Mouse (Mus musculus): ENCODE results near the gene L3mbtl4. TPM values are rescaled to one million over a fixed set of nuclear protein-coding genes. Genes with fewer than 3 reads are reported as not detected.

The L3mbtl4 gene
- polyA plus RNA-seq (2015; fragmentation: Nextera tagmentation; extraction: Ambion mirVana) = 0.12 and 0.25 TPM in 2 replicates

GRCm38 (mm10) chr17:68273527-68273926 is at the start of gene L3mbtl4:
Gene L3mbtl4, plus strand, starts transcription at chr17:68273797.
- peak within 1 kb of the TSS; percentile 49 for H3K4me3 ChIP-seq
- H3K27ac ChIP-seq = no peak within 1 kb of the TSS
- peaks cover 8% of the 10 kb centered on the region for H3K4me1 ChIP-seq
- H3K27me3 ChIP-seq = peaks cover 56% of the 10 kb centered on the region
- peak within 1 kb of the TSS; percentile 99 for H3K4me2 ChIP-seq
- no peaks in the 10 kb centered on the region for H3K9me3 ChIP-seq
- no peaks in the 10 kb centered on the region for H3K36me3 ChIP-seq
- peak within 1 kb of the TSS; percentile 46 for H3K9ac ChIP-seq
- WGBS = 1% methylated on average over 29 of the region's 29 CpGs
- ATAC-seq (ENCODE audit: insufficient number of reproducible peaks, insufficient read depth, low FRiP score, low TSS enrichment, low read depth) = peak; percentile 62; the same call in 1 of the 2 replicates

GRCm38 (mm10) chr17:68230484-68230883 is 43.1 kb upstream of the L3mbtl4 start:
- H3K27ac ChIP-seq = no peak overlapping the region
- no peaks in the 10 kb centered on the region for H3K27me3 ChIP-seq
- 63% methylated on average over 4 of the region's 4 CpGs for WGBS
- H3K9me3 ChIP-seq = no peaks in the 10 kb centered on the region
- H3K36me3 ChIP-seq = no peaks in the 10 kb centered on the region
- no peak overlapping the region for H3K4me3 ChIP-seq
- H3K4me1 ChIP-seq = no peaks in the 10 kb centered on the region
- ATAC-seq (ENCODE audit: insufficient number of reproducible peaks, insufficient read depth, low FRiP score, low TSS enrichment, low read depth) = no peak
- H3K4me2 ChIP-seq = no peak overlapping the region
- no peak overlapping the region for H3K9ac ChIP-seq

DNA sequence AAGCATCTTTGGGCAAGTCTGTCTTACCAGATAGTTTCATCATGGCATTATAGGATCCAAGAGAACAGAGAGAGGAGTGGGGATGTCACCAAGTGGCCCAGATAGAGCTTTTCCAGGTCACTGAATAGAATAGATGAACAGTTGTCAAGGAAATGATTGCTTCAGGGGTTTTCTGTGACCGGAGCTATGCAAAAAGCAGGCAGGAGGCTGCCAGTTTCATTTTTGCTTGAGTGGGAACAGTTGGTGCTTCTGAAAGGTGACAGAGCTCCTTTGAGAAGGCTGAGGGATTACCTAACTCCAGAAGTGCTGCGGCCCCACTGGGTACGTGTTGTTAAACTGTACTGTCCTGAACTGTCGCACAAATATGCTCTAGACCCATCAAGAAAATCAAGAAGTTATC is 38.2 kb upstream of the L3mbtl4 start:
- Histone ChIP-seq H3K4me2 (no peak overlapping the region), H3K4me1 (no peaks in the 10 kb centered on the region), H3K9ac (no peak overlapping the region), H3K4me3 (no peak overlapping the region), H3K36me3 (no peaks in the 10 kb centered on the region), H3K9me3 (no peaks in the 10 kb centered on the region), H3K27ac (no peak overlapping the region), H3K27me3 (no peaks in the 10 kb centered on the region)
- no peak for ATAC-seq (ENCODE audit: insufficient number of reproducible peaks, insufficient read depth, low FRiP score, low TSS enrichment, low read depth)
- WGBS = 69% methylated on average over 4 of the region's 4 CpGs

- no peak for ATAC-seq (ENCODE audit: insufficient number of reproducible peaks, insufficient read depth, low FRiP score, low TSS enrichment, low read depth)
- H3K27me3 ChIP-seq = no peaks in the 10 kb centered on the region
- H3K4me3 ChIP-seq = no peak overlapping the region
- no peaks in the 10 kb centered on the region for H3K36me3 ChIP-seq
- no peaks in the 10 kb centered on the region for H3K9me3 ChIP-seq
- no peak overlapping the region for H3K4me2 ChIP-seq
- WGBS = 92% methylated on average over 12 of the region's 12 CpGs
- no peak overlapping the region for H3K9ac ChIP-seq
- H3K27ac ChIP-seq = no peak overlapping the region
- no peaks in the 10 kb centered on the region for H3K4me1 ChIP-seq
These were observed 36.6 kb upstream of the L3mbtl4 start for GRCm38 (mm10) chr17:68236992-68237391.

- H3K9me3 ChIP-seq = no peaks in the 10 kb centered on the region
- 81% methylated on average over 2 of the region's 2 CpGs for WGBS
- no peak overlapping the region for H3K4me2 ChIP-seq
- no peak overlapping the region for H3K27ac ChIP-seq
- no peak overlapping the region for H3K9ac ChIP-seq
- no peak for ATAC-seq (ENCODE audit: insufficient number of reproducible peaks, insufficient read depth, low FRiP score, low TSS enrichment, low read depth)
- H3K4me1 ChIP-seq = no peaks in the 10 kb centered on the region
- no peak overlapping the region for H3K4me3 ChIP-seq
- H3K36me3 ChIP-seq = no peaks in the 10 kb centered on the region
- no peaks in the 10 kb centered on the region for H3K27me3 ChIP-seq
These were observed 33.4 kb upstream of the L3mbtl4 start for GRCm38 (mm10) chr17:68240171-68240570.

DNA sequence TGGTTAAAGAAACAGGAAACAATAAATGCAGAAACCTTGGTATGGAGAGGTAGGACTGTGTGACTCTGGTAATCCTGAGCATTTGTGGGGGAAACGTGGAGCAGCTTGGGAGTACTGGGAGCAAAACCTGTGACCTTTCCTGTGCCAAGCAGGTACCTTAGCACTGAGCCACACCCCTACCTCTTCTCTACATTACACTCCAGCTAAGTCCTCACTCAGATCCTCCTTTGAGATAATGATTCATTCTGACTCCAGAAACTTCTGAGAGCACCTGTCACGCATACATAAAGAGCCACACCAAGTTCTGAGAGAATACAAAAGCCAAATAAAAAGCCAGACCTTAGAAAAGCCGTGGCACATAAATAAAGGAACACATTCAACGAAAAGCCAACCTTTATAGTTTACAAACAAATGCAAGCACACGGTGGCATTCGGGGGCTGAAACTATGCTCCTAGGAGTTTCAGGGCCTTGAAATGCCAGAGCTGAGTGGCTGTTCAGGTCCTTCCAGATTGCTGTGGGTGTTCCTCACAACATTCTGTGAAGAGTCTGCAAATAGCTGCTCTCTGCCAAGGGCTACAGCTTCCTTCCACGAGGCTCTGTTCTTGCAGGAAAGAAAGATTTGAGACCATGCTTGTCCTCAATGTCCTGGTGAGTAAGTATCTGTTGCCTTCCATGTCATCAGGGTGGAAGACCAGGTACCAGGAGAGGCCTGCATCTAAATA is 8.6 kb upstream of the L3mbtl4 start:
- no peak for ATAC-seq (ENCODE audit: insufficient number of reproducible peaks, insufficient read depth, low FRiP score, low TSS enrichment, low read depth)
- WGBS = 81% methylated on average over 7 of the region's 7 CpGs
- Histone ChIP-seq H3K9ac (no peak overlapping the region), H3K27me3 (peaks cover 7% of the 10 kb centered on the region; the same call in 1 of the 2 replicates), H3K4me2 (no peak overlapping the region), H3K4me1 (no peaks in the 10 kb centered on the region), H3K9me3 (no peaks in the 10 kb centered on the region), H3K27ac (no peak overlapping the region), H3K36me3 (no peaks in the 10 kb centered on the region), H3K4me3 (no peak overlapping the region)

- no peak overlapping the region for H3K27ac ChIP-seq
- H3K9ac ChIP-seq = peak overlapping the region; percentile 46; the same call in 1 of the 2 replicates
- no peaks in the 10 kb centered on the region for H3K36me3 ChIP-seq
- H3K9me3 ChIP-seq = no peaks in the 10 kb centered on the region
- peak overlapping the region; percentile 49 for H3K4me3 ChIP-seq
- WGBS = 12% methylated on average over 14 of the region's 14 CpGs
- peak overlapping the region; percentile 99 for H3K4me2 ChIP-seq
- H3K27me3 ChIP-seq = peaks cover 56% of the 10 kb centered on the region
- H3K4me1 ChIP-seq = peaks cover 8% of the 10 kb centered on the region
- ATAC-seq (ENCODE audit: insufficient number of reproducible peaks, insufficient read depth, low FRiP score, low TSS enrichment, low read depth) = peak; percentile 52; the same call in 1 of the 2 replicates
These were observed 357 bp downstream of the L3mbtl4 start for GRCm38 (mm10) chr17:68273954-68274353.

DNA sequence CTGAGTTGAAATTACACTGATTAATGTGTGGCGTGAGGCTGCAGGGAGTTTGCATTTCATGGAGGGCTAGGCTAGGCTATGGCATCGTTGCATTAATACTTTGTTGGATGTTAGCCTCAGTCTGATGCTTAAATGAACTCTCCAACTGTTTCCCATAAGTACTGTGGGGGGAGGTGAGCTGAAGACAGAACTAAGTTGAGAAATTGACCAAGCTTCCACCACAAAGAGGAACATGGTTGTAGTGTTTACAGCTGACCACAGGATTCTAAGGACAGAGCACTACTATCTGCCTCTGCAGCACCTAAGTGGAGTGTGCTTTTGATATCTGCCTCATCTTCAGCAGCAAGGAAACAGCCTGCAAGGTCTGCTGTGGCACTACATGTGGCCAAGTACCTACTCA is 1.5 kb downstream of the L3mbtl4 start:
- no peak overlapping the region for H3K4me3 ChIP-seq
- no peak overlapping the region for H3K4me2 ChIP-seq
- no peak for ATAC-seq (ENCODE audit: insufficient number of reproducible peaks, insufficient read depth, low FRiP score, low TSS enrichment, low read depth)
- H3K36me3 ChIP-seq = no peaks in the 10 kb centered on the region
- WGBS = 73% methylated on average over 2 of the region's 2 CpGs
- H3K27ac ChIP-seq = no peak overlapping the region
- H3K9me3 ChIP-seq = no peaks in the 10 kb centered on the region
- peaks cover 11% of the 10 kb centered on the region for H3K4me1 ChIP-seq
- peaks cover 48% of the 10 kb centered on the region for H3K27me3 ChIP-seq
- no peak overlapping the region for H3K9ac ChIP-seq

GRCm38 (mm10) chr17:68280915-68281314 is 7.3 kb downstream of the L3mbtl4 start:
- Histone ChIP-seq H3K9me3 (no peaks in the 10 kb centered on the region), H3K4me1 (peaks cover 11% of the 10 kb centered on the region; the same call in 1 of the 2 replicates), H3K36me3 (no peaks in the 10 kb centered on the region), H3K9ac (no peak overlapping the region), H3K4me3 (no peak overlapping the region), H3K27ac (no peak overlapping the region), H3K4me2 (no peak overlapping the region), H3K27me3 (0 out of 2 replicates have a peak, but pooled peaks cover under 1% of the 10 kb centered on the region)
- ATAC-seq (ENCODE audit: insufficient number of reproducible peaks, insufficient read depth, low FRiP score, low TSS enrichment, low read depth) = no peak
- WGBS = 86% methylated on average over 2 of the region's 2 CpGs

GRCm38 (mm10) chr17:68285119-68285782 is 11.7 kb downstream of the L3mbtl4 start:
- no peak overlapping the region for H3K9ac ChIP-seq
- no peaks in the 10 kb centered on the region for H3K36me3 ChIP-seq
- H3K27ac ChIP-seq = no peak overlapping the region
- no peak for ATAC-seq (ENCODE audit: insufficient number of reproducible peaks, insufficient read depth, low FRiP score, low TSS enrichment, low read depth)
- H3K9me3 ChIP-seq = no peaks in the 10 kb centered on the region
- WGBS = 31% methylated on average over 8 of the region's 8 CpGs
- H3K27me3 ChIP-seq = no peaks in the 10 kb centered on the region
- peaks cover 7% of the 10 kb centered on the region; the same call in 1 of the 2 replicates for H3K4me1 ChIP-seq
- H3K4me2 ChIP-seq = no peak overlapping the region
- H3K4me3 ChIP-seq = no peak overlapping the region

- 89% methylated on average over 4 of the region's 4 CpGs for WGBS
- ATAC-seq (ENCODE audit: insufficient number of reproducible peaks, insufficient read depth, low FRiP score, low TSS enrichment, low read depth) = no peak
- no peak overlapping the region for H3K4me2 ChIP-seq
These were observed 14.5 kb downstream of the L3mbtl4 start for GRCm38 (mm10) chr17:68288094-68288493.

GRCm38 (mm10) chr17:68288699-68289098 is 15.1 kb downstream of the L3mbtl4 start:
- 91% methylated on average over 8 of the region's 8 CpGs for WGBS
- Histone ChIP-seq H3K9ac (no peak overlapping the region), H3K4me1 (peaks cover 6% of the 10 kb centered on the region; the same call in 1 of the 2 replicates), H3K4me2 (no peak overlapping the region), H3K9me3 (no peaks in the 10 kb centered on the region), H3K27ac (no peak overlapping the region), H3K27me3 (no peaks in the 10 kb centered on the region), H3K4me3 (no peak overlapping the region), H3K36me3 (no peaks in the 10 kb centered on the region)
- no peak for ATAC-seq (ENCODE audit: insufficient number of reproducible peaks, insufficient read depth, low FRiP score, low TSS enrichment, low read depth)

More at GRCm38 (mm10) chr17:68288094-68288493, 14.5 kb downstream of the L3mbtl4 start:
- Histone ChIP-seq H3K9ac (no peak overlapping the region), H3K27me3 (no peaks in the 10 kb centered on the region), H3K9me3 (no peaks in the 10 kb centered on the region), H3K36me3 (no peaks in the 10 kb centered on the region), H3K27ac (no peak overlapping the region), H3K4me3 (no peak overlapping the region), H3K4me1 (peaks cover 6% of the 10 kb centered on the region; the same call in 1 of the 2 replicates)
